Mouse (Mus musculus) fibroblast of lung, adult 2 months (primary cell): Measurements from ENCODE around the gene Rnf183.
A peak's percentile ranks its signal among the peaks of the same experiment; 100 is the strongest.
"Not testable (repeated sequence)": the region's sequence is repeated elsewhere in the genome, so short reads cannot be mapped to it uniquely, and the experiment has no call there.

Experiments
- DNase-seq: peaks from one replicate; pipeline ENCODE4 v3.0.0-alpha.2; 2011; ENCODE audit warnings: low read depth

Rnf183 gene

DNA sequence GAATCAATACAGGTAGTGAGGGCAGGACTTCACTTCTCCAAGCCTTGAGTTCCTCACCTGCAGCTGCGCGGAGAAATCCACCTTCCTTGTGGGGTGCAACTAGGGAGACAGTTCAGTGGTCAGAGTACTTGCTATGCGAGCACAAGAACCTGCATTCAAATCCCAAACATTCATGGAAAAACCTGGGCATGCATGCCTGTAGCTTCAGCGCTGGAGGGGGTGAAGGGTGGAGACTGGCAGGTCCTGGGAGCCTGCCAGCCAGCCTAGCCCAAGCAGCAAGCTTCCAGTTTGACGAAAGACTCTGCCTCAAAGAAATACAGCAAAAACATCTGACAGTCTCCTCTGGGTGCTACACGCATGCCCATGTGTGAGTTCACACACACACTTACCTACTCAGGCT is at the start of gene Rnf183:
TSS of gene Rnf183 (minus strand) at position 172 of the 400 bp plus-strand sequence.
- no peak for DNase-seq

DNA sequence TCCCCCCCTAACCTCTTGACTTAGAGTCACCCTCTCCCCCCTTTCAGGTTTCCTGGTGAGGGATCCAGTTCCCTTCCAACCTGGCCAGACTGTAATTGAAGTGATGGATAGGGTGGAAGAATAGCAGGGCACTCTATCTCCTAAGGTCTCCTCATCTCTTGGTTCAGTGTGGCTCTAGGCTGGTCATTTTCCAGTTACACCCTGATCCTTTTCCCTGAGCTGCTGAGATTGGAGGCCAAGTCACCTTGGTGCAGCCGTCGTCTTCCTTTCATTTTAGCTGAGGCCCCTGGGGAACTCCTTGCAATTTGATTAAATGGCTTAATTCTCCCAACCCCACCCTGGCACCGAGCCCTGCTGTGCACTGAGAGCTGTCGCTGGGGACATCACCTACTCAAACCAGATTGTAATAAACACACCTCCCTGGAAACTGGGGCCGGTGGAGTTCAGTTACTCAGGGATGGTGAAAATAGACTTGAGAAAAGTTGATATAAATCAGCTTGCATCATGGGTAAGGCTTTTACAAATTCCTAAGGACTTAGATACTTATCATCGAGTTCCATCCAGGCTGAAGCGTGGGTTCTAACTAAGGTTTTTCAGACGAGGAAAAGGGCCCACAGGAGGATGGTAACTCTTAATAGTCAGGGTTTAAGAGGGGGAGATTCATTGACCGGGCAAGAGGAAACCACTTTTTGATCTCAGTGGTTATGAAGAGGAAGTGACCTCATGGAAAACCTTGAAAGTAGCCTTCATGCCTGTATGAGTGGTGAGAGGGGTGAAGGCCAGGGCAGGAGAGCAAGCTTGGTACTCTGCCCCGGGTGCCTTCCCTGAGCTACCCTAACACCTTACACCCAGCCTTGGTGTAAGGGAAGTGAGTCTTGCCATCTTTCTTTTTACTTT is 45.9 kb upstream of the Rnf183 start:
- DNase-seq, result no peak

DNA sequence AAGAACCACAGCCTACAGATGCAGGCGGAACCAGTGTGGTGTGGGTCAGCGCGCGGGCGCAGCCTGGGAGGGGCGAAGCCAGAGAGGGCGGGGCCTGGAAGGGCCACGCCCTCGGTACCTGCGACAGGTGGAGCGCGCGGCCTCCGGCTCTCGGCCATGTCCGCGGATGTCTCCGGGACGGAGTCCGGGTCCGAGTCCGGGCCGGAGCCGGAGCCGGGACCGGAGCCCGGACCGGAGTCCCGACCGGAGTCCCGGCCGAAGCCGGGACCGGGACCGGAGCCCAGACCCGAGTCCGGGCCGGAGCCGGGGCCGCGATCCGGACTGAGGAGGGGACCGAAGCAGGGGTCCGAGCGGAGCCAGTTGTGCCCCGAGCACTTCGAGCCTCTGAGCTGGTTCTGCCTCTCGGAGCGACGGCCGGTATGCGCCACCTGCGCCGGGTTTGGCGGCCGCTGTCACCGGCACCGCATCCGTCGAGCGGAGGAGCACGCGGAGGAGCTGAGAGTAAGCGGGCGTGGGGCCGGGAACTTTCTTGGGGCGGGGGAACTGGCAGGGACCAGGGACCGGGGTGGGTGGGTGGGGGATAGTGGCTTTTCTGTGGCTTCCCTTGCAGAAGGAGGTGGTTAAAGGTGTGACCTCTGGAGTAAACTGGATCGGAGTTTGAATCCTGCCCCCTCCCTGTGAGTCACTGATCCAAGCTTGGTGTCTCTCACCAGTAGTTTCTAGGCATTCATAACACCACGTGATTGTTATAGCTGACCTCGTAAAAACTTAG is 45.1 kb upstream of the Rnf183 start, which contains the start of gene Bspry:
TSS of gene Bspry (plus strand) at position 117 of the 772 bp plus-strand sequence.
- DNase-seq, result no peak

DNA sequence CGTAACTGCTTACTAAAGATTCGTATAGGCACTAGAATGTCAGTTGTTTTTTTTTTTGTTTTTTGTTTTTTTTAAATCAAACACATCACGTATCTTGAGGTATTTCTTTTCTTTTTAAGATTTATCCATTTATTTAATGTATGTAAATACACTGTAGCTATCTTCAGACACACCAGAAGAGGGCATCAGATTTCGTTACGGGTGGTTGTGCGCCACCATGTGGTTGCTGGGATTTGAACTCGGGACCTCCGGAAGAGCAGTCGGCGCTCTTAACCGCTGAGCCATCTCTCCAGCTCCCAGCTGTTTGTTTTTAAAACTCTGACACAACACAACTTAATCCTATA is 44.5 kb upstream of the Rnf183 start:
- not testable (repeated sequence) for DNase-seq

DNA sequence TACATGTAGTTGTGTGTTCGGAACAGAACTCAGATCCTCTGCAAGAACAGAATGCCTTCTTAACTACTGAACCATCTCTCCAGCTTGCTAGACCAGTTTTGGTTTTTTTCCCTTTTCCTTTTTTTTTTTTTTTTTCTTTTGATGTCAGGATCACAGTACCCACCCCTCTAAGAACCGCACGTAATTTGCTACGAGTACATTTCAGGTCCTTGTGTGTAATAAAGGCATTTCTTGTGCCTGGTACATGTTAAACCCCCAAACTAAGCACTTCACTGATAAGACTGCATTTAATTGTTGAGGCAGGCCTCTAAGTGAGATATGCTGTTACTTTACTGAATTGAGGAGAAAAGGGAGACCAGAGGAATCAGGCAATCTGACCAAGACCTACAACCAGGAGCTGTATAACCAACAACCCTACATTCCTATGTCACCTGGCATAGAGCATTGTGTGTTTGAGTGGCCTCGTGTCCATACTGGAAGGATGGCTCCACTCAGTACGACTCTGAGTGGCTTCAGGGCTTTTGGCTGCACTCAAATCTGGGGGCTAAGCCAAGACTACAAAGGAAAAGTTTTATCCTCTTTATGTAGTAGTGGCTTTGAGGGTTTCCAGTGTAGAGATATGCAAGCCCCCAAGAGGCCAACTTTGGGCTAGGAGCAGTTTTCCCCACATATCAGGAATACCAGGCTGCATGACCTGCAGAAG is 42.6 kb upstream of the Rnf183 start:
- DNase-seq, result no peak

DNA sequence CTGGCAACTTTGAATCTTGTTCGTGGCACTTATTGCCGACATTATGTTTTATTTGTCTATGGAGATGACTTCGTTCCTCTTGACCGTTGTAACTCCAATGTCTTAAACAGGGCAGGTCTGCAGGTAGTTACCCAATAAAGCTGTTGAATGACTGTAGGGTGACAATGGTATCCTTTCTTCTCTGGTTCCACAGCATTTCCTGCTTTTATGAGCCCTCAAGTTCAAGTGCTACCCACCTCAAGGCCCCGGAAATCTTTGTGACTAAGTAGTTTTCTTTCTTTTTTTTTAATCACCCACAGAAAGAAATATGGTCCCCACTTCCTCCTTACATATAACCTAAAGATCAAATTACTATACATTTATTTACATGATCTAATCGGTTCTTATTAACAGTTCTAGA is 40.7 kb upstream of the Rnf183 start:
- DNase-seq, result no peak

DNA sequence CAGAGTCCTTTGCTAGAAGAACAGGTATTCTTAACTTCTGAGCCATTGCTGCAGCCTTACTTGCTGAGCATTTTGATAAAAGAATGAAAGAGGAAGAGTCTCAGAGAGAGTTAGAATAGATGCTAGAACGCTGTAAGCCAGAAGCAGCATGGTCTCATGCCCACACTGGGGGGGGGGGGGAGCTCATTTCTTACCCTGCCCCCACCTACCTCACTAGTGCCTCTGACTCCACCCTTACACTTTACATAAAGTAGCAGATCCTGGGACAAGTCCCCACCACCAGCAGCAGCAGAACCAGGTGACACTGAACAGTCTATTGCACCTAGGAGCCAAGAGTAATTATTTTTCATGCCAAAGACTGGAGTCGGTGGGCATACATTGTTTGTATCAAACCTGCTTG is 40.1 kb upstream of the Rnf183 start:
- DNase-seq, result no peak

DNA sequence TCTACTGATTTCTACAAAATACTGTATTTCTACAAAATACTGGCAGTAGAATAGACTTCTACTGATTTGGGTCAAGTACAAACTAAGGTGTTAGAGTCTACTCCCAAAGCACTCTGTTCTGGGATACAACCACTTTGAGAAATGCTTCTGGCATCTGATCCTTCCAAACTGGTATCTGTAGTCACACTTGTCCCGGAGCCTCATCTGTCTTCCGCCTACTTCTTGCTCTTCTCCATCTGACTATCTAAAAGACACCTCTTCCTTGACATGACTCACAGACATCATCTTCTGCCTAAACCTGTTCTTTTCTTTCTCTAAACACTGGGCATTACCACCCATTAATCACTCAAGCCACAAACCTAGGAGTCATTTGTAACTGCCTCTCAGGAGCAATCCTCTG is 37.0 kb upstream of the Rnf183 start:
- no peak for DNase-seq

DNA sequence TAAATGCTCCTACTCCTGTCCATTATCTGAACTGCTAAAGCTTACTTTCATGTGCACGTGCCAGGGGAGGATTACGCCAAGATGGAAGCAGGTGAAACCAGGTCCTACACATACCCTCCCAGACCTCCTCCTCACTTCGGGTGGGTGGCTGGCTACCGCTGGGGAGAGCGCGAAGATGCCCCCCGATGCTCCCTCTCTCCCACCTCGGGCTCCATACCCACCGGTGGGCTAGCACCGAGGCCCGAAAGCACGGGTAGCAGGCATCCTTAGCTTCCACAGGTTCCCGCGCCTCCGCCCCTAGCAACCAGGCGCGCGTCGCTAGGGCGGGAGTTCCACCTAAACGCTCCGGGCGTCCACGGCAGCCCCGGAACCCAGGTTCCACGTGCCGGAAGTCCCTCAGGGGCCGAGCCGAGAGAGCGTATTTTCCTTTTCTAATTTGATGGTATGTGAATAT is 35.6 kb upstream of the Rnf183 start, which contains the start of gene Wdr31:
TSS of gene Wdr31 (minus strand) at position 299 of the 454 bp plus-strand sequence.
- peak; percentile 30 for DNase-seq

DNA sequence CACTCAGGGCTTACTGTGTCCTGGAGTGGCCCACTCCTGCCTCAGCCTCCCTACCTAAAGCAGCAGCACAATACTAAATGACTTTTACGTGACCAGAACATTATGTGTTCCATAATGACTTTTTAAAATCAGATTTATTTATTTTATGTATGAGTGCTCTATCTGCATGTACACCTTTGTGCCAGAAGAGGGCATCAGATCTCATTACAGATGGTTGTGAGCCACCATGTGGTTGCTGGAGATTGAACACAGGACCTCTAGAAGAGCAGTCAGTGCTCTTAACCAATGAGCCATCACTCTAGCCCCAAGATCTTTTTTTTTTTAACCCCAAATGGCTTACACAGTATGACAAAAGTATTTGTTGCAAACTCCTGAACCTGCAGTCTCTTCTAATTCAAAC is 33.1 kb upstream of the Rnf183 start:
- no peak for DNase-seq

DNA sequence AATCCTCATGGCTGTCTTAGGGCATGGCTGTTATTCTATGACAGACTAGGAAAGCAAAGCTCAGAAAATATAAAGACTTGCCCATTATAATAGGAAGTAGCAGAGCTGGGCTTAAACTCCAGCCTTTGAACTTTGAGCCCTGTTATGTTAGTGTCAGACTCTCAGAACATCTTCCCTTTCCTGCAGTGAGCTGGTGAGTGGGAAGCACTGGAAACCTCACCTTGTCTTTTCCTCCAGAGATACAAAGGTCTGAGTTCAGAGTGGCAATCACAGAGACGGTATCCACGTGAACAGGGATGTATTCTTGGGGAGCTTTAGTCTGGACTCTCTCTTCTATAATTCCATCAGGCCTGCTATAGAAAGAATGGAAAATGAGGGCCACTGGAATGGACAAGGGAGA is 28.1 kb upstream of the Rnf183 start:
- no peak for DNase-seq

DNA sequence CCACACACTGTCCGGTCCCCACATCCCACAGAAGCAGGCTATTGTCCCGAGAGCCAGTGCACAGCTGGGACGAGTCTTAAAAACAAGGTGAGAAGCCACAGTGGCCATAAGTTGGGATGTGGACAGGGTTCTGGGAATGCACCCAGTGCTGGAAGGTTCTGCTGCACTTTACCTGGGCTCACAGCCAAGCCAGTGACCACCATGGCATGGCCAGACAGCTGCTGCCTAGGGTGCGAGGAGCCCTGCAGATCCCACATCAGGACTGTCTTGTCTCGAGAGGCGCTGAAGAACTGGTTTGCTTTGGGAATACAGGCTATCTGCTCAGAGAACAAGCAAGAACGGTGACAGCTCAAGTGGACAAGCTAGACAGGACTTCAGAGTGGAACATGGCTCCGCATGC is 25.3 kb upstream of the Rnf183 start:
- DNase-seq, result no peak

DNA sequence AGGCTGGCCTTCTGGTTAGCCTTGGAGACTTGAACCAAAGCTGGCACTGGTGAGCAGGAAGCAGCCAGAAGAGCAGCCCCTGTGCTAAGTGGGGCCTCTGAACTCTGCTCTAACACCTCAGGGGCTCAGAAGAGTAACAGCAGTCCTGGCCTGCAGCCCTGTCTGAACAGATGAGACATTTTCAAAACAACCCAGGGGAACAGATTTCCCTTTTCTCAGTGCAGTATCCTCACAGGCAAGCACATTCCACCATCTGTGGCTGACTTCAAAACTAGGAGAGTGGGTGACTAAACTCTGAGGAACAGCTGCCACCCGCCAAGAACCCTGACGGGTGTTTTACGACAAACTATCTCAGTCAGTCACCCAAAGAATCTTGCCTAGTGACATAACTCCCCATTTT is 24.0 kb upstream of the Rnf183 start:
- DNase-seq, result no peak

DNA sequence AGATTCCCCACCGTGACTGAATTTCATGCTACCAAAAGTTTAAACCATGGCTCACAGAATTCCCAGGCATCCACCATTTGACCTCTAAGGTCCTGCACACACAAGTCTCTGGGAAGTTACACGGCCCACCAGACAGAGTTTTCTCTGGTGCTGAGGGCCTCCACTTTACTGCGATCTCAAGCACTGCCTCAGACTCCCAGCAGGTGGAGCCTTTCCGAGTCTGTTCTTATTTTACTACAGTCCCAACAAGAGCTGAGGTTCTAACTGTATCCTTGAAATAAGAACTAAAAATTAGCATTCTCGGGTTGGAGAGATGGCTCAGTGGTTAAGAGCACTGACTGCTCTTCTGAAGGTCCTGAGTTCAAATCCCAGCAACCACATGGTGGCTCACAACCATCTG is 19.9 kb upstream of the Rnf183 start:
- no peak for DNase-seq

DNA sequence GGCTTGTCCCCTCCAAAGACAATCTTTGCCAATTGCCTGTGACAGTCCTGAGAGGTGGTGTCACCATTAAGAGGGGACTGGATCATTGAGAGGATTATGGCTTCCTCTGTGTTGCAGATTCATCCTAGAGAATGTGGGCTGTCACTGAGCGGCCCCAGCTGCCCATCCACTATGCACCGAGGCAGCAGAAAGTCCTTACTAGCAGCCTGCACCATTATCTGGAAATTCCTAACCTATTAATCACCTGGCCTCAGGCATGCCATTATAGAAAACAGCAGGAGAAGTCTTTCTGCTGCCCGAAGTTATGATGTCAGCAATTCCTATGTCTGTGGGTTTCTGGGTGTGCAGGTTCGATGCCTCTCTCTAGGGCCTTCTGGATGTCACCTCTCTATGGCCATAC is 5.9 kb upstream of the Rnf183 start:
- no peak for DNase-seq

DNA sequence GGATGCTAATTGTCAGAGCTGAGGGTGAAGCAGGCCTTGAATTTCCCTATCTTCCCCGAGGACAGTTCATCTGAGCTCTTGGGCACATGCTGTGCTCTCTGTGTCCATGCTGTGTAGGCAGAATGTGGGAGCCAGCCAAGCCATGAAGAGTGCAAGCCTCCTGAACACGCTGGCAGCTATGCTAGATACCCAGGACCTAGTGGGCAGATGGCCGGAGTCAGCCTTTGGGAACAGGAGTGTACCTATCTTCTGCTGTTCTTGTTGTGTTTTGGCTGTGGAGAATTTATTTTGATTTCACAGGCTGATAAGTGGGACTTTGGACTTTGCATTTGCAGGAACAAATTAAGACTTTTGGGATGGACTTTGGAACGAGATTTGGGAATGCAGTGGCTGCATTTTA is 5.5 kb upstream of the Rnf183 start:
- no peak for DNase-seq

DNA sequence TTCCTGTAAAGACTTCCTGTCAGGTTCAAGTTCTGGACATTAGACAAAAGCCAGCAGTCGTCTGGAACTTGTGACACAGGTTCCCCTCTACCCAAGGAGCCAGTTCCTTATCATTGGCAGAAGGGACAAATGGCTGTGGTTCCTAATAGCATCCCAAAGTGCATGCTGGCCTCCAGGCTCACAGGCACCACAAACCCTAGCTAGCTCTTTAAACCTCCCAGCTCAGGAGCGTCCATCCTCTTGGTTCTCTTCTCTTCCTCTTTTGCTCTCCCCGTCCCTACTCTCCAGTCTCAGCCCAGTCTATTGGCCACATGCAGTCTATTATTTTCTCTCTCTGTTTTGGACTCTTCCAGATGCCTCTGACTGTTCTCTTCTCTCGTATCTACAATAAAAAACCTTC is 4.7 kb upstream of the Rnf183 start:
- DNase-seq, result no peak

DNA sequence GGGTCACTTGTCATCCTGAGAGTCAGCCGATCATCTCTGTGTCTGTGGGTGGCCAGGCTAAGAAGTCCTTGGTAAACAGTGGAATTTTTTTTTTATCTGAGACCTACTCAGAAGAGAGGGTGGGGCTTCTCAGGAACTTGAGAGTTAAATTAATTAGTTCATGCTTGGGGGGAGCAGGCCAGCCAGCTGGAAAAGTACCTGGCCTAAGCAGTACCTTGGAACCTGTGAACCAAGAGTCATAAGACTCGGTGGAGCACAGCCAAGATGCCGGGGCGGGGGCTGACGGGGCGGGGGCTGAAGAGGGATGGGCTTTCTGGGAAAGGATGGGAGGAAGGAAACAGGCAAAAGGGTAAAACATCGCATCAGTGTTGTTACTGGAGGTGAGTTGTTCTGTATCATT is 2.8 kb upstream of the Rnf183 start:
- no peak for DNase-seq

DNA sequence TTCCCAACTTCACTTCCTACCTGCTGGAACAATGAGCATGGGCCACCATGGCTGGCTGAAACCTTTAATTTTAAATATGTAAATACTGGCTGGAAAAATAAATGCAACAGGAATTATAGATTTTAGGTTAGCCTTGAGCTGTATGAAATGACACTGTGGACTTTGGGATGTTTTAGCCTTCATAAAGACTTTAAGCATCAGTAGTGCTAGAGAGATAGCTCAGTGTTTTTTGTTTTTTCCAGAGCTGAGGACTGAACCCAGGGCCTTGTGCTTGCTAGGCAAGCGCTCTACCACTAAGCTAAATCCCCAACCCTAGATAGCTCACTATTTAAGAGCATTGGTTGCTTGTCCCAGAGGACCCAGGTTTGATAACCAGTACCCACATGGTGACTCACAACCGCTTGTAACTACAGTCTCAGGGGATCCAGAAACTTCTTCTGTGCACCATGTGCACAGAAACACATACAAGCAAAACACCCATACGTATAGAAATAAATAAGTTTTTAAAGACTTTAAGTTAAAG is 2.3 kb upstream of the Rnf183 start:
- no peak for DNase-seq

DNA sequence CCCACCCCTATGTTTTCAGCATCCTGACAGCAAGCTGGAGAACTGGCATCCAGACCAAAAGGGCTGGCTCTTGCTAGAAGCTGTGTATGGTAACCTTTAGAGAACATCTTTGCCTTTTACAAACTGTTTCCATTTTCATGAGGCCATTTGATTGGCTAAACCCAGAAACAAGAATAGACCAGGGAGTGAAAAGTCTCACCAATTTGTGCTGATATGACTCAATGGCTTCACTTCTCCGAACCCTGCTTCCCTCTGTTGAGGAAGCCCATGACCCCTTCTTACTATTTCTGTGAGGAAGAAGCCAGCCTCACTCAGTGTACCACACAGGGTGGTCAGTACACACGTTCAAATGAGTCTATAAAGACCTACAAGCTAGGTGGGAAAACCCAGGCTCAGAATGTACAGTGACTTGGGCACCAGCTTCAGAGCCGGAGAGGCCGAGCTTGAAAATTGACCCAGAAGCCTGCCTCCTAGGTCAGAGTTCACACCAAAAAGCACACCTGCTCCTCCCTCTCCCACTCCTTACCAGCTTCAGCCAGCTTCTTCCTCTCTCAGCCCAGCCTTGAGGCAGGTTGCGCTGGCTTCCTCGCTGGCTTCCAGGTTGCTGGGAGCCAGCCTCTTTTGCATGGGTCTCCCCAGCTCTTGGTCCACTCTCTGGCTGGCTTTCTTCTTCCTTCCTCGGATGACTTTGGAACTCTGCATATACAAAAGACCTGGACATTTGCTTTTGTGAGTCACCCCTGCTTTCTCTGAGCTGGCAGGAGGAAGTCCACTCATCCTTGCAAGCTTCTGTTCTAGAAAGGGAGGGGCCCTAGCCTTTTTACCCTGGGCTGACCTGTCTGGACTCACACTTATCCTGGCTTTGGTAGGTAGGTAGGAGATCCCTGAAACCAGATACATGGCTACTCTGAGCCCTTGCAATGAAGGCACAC is 847 bp downstream of the Rnf183 start:
- DNase-seq, result no peak

DNA sequence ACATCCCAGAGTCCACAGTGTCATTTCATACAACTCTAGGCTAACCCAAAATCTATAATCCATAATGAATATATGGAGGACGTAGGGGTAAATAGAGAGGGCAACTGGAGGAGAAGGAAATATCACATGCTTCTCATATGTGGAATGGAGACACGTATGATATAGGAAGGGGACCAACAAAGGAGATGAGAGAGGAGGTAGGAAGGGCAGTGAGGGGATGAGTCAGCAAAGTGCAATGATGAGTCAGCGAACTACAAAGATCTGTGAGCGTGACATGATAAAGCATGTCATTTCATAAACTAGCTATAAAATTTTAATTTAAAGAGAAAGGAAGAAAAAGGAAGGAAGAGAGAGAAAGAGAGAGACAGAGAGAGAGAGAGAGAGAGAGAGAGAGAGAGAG is 3.5 kb downstream of the Rnf183 start:
- DNase-seq, result no peak
